Mouse (Mus musculus): ENCODE data around the gene Ppp1r15a. TPM values are rescaled to one million over a fixed set of nuclear protein-coding genes. Genes with fewer than 3 reads are reported as not detected.
"Not testable (repeated sequence)": the region's sequence is repeated elsewhere in the genome, so short reads cannot be mapped to it uniquely, and the experiment has no call there.

Gene Ppp1r15a
- polyA plus RNA-seq, 1 experiment = 32.5 TPM

GRCm38 (mm10) chr7:45481374-45481927 lies 44.6 kb downstream of the Ppp1r15a start, which contains the start of gene Tulp2:
Gene Tulp2, plus strand, starts transcription at chr7:45481877.
- H3K27me3 ChIP-seq (ENCODE audit: control insufficient read depth, insufficient read depth, insufficient read length) = no peaks in the 10 kb centered on the region
- no peaks in the 10 kb centered on the region for H3K36me3 ChIP-seq (ENCODE audit: control insufficient read depth, insufficient read depth)
- no peak within 1 kb of the TSS for H3ac ChIP-seq (ENCODE audit: control insufficient read depth, insufficient read length, low read depth)
- H3K79me3 ChIP-seq (ENCODE audit: low read depth) = no peaks in the 10 kb centered on the region
- no peak within 1 kb of the TSS for H3K4me3 ChIP-seq (ENCODE audit: insufficient read depth, poor library complexity, severe bottlenecking)
- no peak for TF ChIP-seq USF1 (IDR thresholded peaks at IDR 0.05; ENCODE audit: low read depth)
- TF ChIP-seq FOSL1 (IDR thresholded peaks at IDR 0.05; ENCODE audit: insufficient read depth, low read length, poor library complexity, severe bottlenecking) = no peak
- TF ChIP-seq CEBPB (IDR thresholded peaks at IDR 0.05; ENCODE audit: low read depth) = no peak
- H3K79me2 ChIP-seq (ENCODE audit: control insufficient read depth, insufficient read depth) = no peaks in the 10 kb centered on the region

GRCm38 (mm10) chr7:45480310-45480709 lies 45.8 kb downstream of the Ppp1r15a start:
- not testable (repeated sequence) for H3K4me3 ChIP-seq (ENCODE audit: insufficient read depth, poor library complexity, severe bottlenecking); H3K27me3 ChIP-seq (ENCODE audit: control insufficient read depth, insufficient read depth, insufficient read length); H3K36me3 ChIP-seq (ENCODE audit: control insufficient read depth, insufficient read depth); H3K79me2 ChIP-seq (ENCODE audit: control insufficient read depth, insufficient read depth); H3K79me3 ChIP-seq (ENCODE audit: low read depth); H3ac ChIP-seq (ENCODE audit: control insufficient read depth, insufficient read length, low read depth)

GRCm38 (mm10) chr7:45478774-45479173 lies 47.3 kb downstream of the Ppp1r15a start:
- no peak overlapping the region for H3K4me3 ChIP-seq (ENCODE audit: insufficient read depth, poor library complexity, severe bottlenecking)
- H3K79me3 ChIP-seq (ENCODE audit: low read depth) = no peaks in the 10 kb centered on the region
- H3ac ChIP-seq (ENCODE audit: control insufficient read depth, insufficient read length, low read depth) = no peak overlapping the region
- TF ChIP-seq FOSL1 (IDR thresholded peaks at IDR 0.05; ENCODE audit: insufficient read depth, low read length, poor library complexity, severe bottlenecking) (no peak), CTCF (IDR thresholded peaks at IDR 0.05; ENCODE audit: control insufficient read depth, insufficient read depth, insufficient read length) (no peak), MYOG (IDR thresholded peaks at IDR 0.05; ENCODE audit: control insufficient read depth, extremely low read depth, insufficient read length) (no peak), USF1 (IDR thresholded peaks at IDR 0.05; ENCODE audit: low read depth) (no peak), MYOD1 (IDR thresholded peaks at IDR 0.05; ENCODE audit: control insufficient read depth, insufficient read length, low read depth) (no peak), CEBPB (IDR thresholded peaks at IDR 0.05; ENCODE audit: low read depth) (no peak), MAX (IDR thresholded peaks at IDR 0.05) (no peak)
- H3K27me3 ChIP-seq (ENCODE audit: control insufficient read depth, insufficient read depth, insufficient read length) = no peaks in the 10 kb centered on the region
- H3K36me3 ChIP-seq (ENCODE audit: control insufficient read depth, insufficient read depth) = no peaks in the 10 kb centered on the region
- H3K79me2 ChIP-seq (ENCODE audit: control insufficient read depth, insufficient read depth) = no peaks in the 10 kb centered on the region

- no peak for TF ChIP-seq MYOD1 (IDR thresholded peaks at IDR 0.05; ENCODE audit: control insufficient read depth, insufficient read length, low read depth)
- TF ChIP-seq MAX (IDR thresholded peaks at IDR 0.05) = peak; percentile 25
- TF ChIP-seq CTCF (IDR thresholded peaks at IDR 0.05; ENCODE audit: control insufficient read depth, insufficient read depth, insufficient read length) = peak; percentile 29
- no peak for TF ChIP-seq FOSL1 (IDR thresholded peaks at IDR 0.05; ENCODE audit: insufficient read depth, low read length, poor library complexity, severe bottlenecking)
- TF ChIP-seq MYOG (IDR thresholded peaks at IDR 0.05; ENCODE audit: control insufficient read depth, extremely low read depth, insufficient read length) = no peak
- TF ChIP-seq USF1 (IDR thresholded peaks at IDR 0.05; ENCODE audit: low read depth) = peak; percentile 71
- TF ChIP-seq CEBPB (IDR thresholded peaks at IDR 0.05; ENCODE audit: low read depth) = no peak
- Histone ChIP-seq H3K79me3 (ENCODE audit: low read depth) (no peaks in the 10 kb centered on the region), H3K4me3 (ENCODE audit: insufficient read depth, poor library complexity, severe bottlenecking) (no peak overlapping the region), H3K27me3 (ENCODE audit: control insufficient read depth, insufficient read depth, insufficient read length) (no peaks in the 10 kb centered on the region), H3ac (ENCODE audit: control insufficient read depth, insufficient read length, low read depth) (no peak overlapping the region), H3K36me3 (ENCODE audit: control insufficient read depth, insufficient read depth) (no peaks in the 10 kb centered on the region), H3K79me2 (ENCODE audit: control insufficient read depth, insufficient read depth) (no peaks in the 10 kb centered on the region)
Observed at GRCm38 (mm10) chr7:45477003-45477402, 49.1 kb downstream of the Ppp1r15a start.

- H3K36me3 ChIP-seq (ENCODE audit: control insufficient read depth, insufficient read depth) = no peaks in the 10 kb centered on the region
- no peaks in the 10 kb centered on the region for H3K79me2 ChIP-seq (ENCODE audit: control insufficient read depth, insufficient read depth)
- no peak overlapping the region for H3K4me3 ChIP-seq (ENCODE audit: insufficient read depth, poor library complexity, severe bottlenecking)
- no peak overlapping the region for H3ac ChIP-seq (ENCODE audit: control insufficient read depth, insufficient read length, low read depth)
- TF ChIP-seq MYOD1 (IDR thresholded peaks at IDR 0.05; ENCODE audit: control insufficient read depth, insufficient read length, low read depth) (no peak), CTCF (IDR thresholded peaks at IDR 0.05; ENCODE audit: control insufficient read depth, insufficient read depth, insufficient read length) (no peak), MYOG (IDR thresholded peaks at IDR 0.05; ENCODE audit: control insufficient read depth, extremely low read depth, insufficient read length) (no peak), CEBPB (IDR thresholded peaks at IDR 0.05; ENCODE audit: low read depth) (no peak), MAX (IDR thresholded peaks at IDR 0.05) (no peak), FOSL1 (IDR thresholded peaks at IDR 0.05; ENCODE audit: insufficient read depth, low read length, poor library complexity, severe bottlenecking) (no peak), USF1 (IDR thresholded peaks at IDR 0.05; ENCODE audit: low read depth) (no peak)
- no peaks in the 10 kb centered on the region for H3K79me3 ChIP-seq (ENCODE audit: low read depth)
- H3K27me3 ChIP-seq (ENCODE audit: control insufficient read depth, insufficient read depth, insufficient read length) = no peaks in the 10 kb centered on the region
Observed at GRCm38 (mm10) chr7:45476453-45476852, 49.6 kb downstream of the Ppp1r15a start.

- H3K4me3 ChIP-seq (ENCODE audit: insufficient read depth, poor library complexity, severe bottlenecking) = peak overlapping the region; percentile 21
- no peaks in the 10 kb centered on the region for H3K27me3 ChIP-seq (ENCODE audit: control insufficient read depth, insufficient read depth, insufficient read length)
- no peaks in the 10 kb centered on the region for H3K36me3 ChIP-seq (ENCODE audit: control insufficient read depth, insufficient read depth)
- H3K79me3 ChIP-seq (ENCODE audit: low read depth) = no peaks in the 10 kb centered on the region
- no peaks in the 10 kb centered on the region for H3K79me2 ChIP-seq (ENCODE audit: control insufficient read depth, insufficient read depth)
- H3ac ChIP-seq (ENCODE audit: control insufficient read depth, insufficient read length, low read depth) = peak overlapping the region; percentile 49
- TF ChIP-seq CTCF (IDR thresholded peaks at IDR 0.05; ENCODE audit: control insufficient read depth, insufficient read depth, insufficient read length) = no peak
- no peak for TF ChIP-seq USF1 (IDR thresholded peaks at IDR 0.05; ENCODE audit: low read depth)
- no peak for TF ChIP-seq MYOD1 (IDR thresholded peaks at IDR 0.05; ENCODE audit: control insufficient read depth, insufficient read length, low read depth)
Observed at GRCm38 (mm10) chr7:45475291-45475969, 50.6 kb downstream of the Ppp1r15a start.

Other genes with a start within 250 kb of the Ppp1r15a start
- not detected for gene Slc6a21, start 248.8 kb downstream of the Ppp1r15a start, polyA plus RNA-seq (2012; fragmentation: generic; extraction: Trizol)
- gene Trpm4, start 192.5 kb downstream of the Ppp1r15a start, polyA plus RNA-seq (2012; fragmentation: generic; extraction: Trizol) = 10.6 TPM
- gene Hrc, start 191.0 kb downstream of the Ppp1r15a start, polyA plus RNA-seq (2012; fragmentation: generic; extraction: Trizol) = 0.51 TPM
- gene Ppfia3, start 159.2 kb downstream of the Ppp1r15a start, polyA plus RNA-seq (2012; fragmentation: generic; extraction: Trizol) = 4.8 TPM
- gene Lin7b, start 155.7 kb downstream of the Ppp1r15a start, polyA plus RNA-seq (2012; fragmentation: generic; extraction: Trizol) = 0.94 TPM
- gene Snrnp70, start 130.5 kb downstream of the Ppp1r15a start, polyA plus RNA-seq (2012; fragmentation: generic; extraction: Trizol) = 321 TPM
- gene Kcna7, start 120.6 kb downstream of the Ppp1r15a start, polyA plus RNA-seq (2012; fragmentation: generic; extraction: Trizol) = 0.01 TPM
- gene Ntf5, start 112.6 kb downstream of the Ppp1r15a start, polyA plus RNA-seq (2012; fragmentation: generic; extraction: Trizol) = 0.92 TPM
- gene Lhb, start 105.4 kb downstream of the Ppp1r15a start, polyA plus RNA-seq (2012; fragmentation: generic; extraction: Trizol) = not detected
- 25.2 TPM for gene Gys1, start 91.4 kb downstream of the Ppp1r15a start, polyA plus RNA-seq (2012; fragmentation: generic; extraction: Trizol)
- gene Ruvbl2, start 88.2 kb downstream of the Ppp1r15a start, polyA plus RNA-seq (2012; fragmentation: generic; extraction: Trizol) = 179 TPM
- gene Ftl1, start 66.4 kb downstream of the Ppp1r15a start, polyA plus RNA-seq (2012; fragmentation: generic; extraction: Trizol) = 14,288 TPM
- gene Bax, start 59.4 kb downstream of the Ppp1r15a start, polyA plus RNA-seq (2012; fragmentation: generic; extraction: Trizol) = 642 TPM
- not detected for gene Tulp2, start 44.4 kb downstream of the Ppp1r15a start, polyA plus RNA-seq (2012; fragmentation: generic; extraction: Trizol)
- not detected for gene Gm45808, start 39.5 kb downstream of the Ppp1r15a start, polyA plus RNA-seq (2012; fragmentation: generic; extraction: Trizol)
- 0.07 TPM for gene Dhdh, start 37.5 kb downstream of the Ppp1r15a start, polyA plus RNA-seq (2012; fragmentation: generic; extraction: Trizol)
- 115 TPM for gene Nucb1, start 15.9 kb downstream of the Ppp1r15a start, polyA plus RNA-seq (2012; fragmentation: generic; extraction: Trizol)
- gene Plekha4, start 62 bp upstream of the Ppp1r15a start, polyA plus RNA-seq (2012; fragmentation: generic; extraction: Trizol) = 0.89 TPM
- gene Hsd17b14, start 28.6 kb upstream of the Ppp1r15a start, polyA plus RNA-seq (2012; fragmentation: generic; extraction: Trizol) = 1.7 TPM
- gene Bcat2, start 43.9 kb upstream of the Ppp1r15a start, polyA plus RNA-seq (2012; fragmentation: generic; extraction: Trizol) = 26.5 TPM
- gene Fgf21, start 89.2 kb upstream of the Ppp1r15a start, polyA plus RNA-seq (2012; fragmentation: generic; extraction: Trizol) = 0.97 TPM
- gene Fut1, start 91.0 kb upstream of the Ppp1r15a start, polyA plus RNA-seq (2012; fragmentation: generic; extraction: Trizol) = 0.04 TPM
- not detected for gene Izumo1, start 95.5 kb upstream of the Ppp1r15a start, polyA plus RNA-seq (2012; fragmentation: generic; extraction: Trizol)
- not detected for gene Rasip1, start 101.2 kb upstream of the Ppp1r15a start, polyA plus RNA-seq (2012; fragmentation: generic; extraction: Trizol)
- gene Mamstr, start 113.7 kb upstream of the Ppp1r15a start, polyA plus RNA-seq (2012; fragmentation: generic; extraction: Trizol) = 0.48 TPM
- gene Fut2, start 140.1 kb upstream of the Ppp1r15a start, polyA plus RNA-seq (2012; fragmentation: generic; extraction: Trizol) = 0.01 TPM
- 0.04 TPM for gene Ntn5, start 157.8 kb upstream of the Ppp1r15a start, polyA plus RNA-seq (2012; fragmentation: generic; extraction: Trizol)
- 0.18 TPM for gene Sec1, start 168.1 kb upstream of the Ppp1r15a start, polyA plus RNA-seq (2012; fragmentation: generic; extraction: Trizol)
- gene Car11, start 173.6 kb upstream of the Ppp1r15a start, polyA plus RNA-seq (2012; fragmentation: generic; extraction: Trizol) = 0.44 TPM
- gene Dbp, start 178.8 kb upstream of the Ppp1r15a start, polyA plus RNA-seq (2012; fragmentation: generic; extraction: Trizol) = 5.6 TPM
- 4,453 TPM for gene Rpl18, start 189.2 kb upstream of the Ppp1r15a start, polyA plus RNA-seq (2012; fragmentation: generic; extraction: Trizol)
- gene Sphk2, start 191.7 kb upstream of the Ppp1r15a start, polyA plus RNA-seq (2012; fragmentation: generic; extraction: Trizol) = 16.9 TPM
- 0.48 TPM for gene Fam83e, start 194.9 kb upstream of the Ppp1r15a start, polyA plus RNA-seq (2012; fragmentation: generic; extraction: Trizol)
- gene Spaca4, start 199.5 kb upstream of the Ppp1r15a start, polyA plus RNA-seq (2012; fragmentation: generic; extraction: Trizol) = 0.33 TPM

Data from C2C12 (cell line).